Mouse (Mus musculus): ENCODE measurements around the gene Afmid. TPM values are rescaled to one million over a fixed set of nuclear protein-coding genes. Genes with fewer than 3 reads are reported as not detected.
A peak's percentile ranks its signal among the peaks of the same experiment; 100 is the strongest.
"Not testable (repeated sequence)": the region's sequence is repeated elsewhere in the genome, so short reads cannot be mapped to it uniquely, and the experiment has no call there.

The Afmid gene
- total RNA-seq, 2 experiments from 2014 or later = 15.3 to 15.5 TPM

DNA sequence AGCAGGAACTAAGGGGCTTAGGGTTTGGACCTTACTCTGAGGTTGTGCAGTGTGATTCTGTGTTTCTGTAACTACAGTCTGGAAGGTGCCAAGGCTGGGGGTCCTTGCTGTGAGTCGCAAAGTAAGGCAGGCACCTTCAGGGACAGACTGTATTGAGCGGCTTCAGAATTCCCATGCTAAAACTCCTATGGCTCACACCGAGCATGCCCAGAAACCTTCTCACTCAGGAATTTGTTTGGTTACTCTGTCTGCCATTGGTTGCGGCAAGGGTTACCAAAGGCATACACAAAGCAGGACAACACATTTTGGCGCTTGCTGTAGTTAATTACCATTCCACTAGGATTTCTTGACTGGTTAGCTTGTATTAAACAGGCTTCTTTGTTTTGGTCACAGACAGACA, 440 bp downstream of the Afmid start:
- no peak for DNase-seq

DNA sequence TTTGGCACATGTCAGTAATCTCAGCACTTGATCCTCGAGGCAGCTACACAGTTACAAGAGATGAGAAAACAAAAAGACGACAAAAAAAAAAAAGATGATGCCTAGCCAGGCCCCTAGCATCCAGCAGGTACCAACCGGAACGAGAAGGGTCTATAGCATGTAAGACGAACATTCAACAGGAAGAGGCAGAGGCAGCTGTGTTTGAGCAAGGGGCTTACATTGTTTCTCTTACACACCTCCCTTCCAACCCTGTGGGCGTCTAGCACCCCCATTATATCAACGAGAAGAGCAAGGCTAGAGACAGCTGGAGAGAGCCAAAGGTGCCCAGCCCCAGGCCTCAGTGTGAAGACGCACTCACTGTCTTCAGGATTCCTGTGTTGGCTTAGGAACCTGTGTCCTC, 1.2 kb downstream of the Afmid start:
- no peak for DNase-seq

DNA sequence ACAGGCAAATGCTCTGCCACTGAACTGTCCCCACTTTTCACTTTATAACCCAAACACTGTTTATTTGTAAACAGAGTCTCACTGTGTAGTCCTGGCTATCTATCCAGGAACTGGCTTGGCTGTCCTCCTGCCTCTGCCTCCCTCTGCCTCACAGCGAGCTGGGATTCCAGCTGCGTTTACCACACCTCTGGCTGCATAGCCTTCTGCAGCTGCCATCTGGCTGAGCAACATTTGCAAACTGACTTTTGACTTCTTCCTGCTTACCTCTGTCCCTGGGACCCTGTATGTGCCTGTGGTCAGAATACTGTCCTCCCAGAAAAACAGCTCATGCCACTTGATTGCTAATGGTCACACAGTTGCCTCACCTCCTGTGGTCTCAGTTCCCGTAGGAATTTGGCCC, 1.7 kb downstream of the Afmid start:
- no peak for DNase-seq

DNA sequence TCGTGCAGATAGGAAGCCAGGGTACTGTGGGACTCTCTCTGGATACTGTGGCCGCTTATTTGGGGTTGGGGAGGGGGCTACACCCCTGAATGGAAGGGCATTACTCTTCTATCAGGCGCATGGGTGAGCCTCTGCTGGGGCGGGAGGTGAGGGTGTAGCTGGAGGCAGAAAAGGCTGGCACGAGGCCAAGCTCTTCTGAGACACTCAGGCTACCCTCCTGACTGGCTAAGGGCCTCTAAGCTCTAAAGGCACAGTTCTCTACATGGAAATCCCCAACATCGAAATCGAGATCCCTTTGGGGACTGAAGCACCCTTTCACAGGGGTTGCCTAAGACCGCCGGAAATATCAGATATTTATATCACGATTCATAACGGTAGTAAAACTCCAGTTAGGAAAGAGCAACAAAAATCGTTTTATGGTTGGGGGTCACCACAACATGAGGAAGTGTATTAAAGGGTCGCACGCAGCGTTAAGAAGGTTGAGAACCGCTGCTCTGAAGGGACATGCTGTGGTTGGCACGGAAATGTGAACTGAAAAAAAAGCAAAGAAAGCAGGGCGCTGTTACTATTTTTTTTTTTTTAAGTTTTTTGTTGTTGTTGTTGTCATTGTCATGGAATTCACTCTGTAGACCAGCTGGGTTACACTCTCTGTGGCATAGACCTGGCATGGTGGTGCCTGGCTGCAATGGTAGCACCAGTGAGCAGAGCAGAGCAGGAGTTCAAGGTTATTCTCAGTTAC, 2.6 kb downstream of the Afmid start:
- peak; percentile 62 for DNase-seq

DNA sequence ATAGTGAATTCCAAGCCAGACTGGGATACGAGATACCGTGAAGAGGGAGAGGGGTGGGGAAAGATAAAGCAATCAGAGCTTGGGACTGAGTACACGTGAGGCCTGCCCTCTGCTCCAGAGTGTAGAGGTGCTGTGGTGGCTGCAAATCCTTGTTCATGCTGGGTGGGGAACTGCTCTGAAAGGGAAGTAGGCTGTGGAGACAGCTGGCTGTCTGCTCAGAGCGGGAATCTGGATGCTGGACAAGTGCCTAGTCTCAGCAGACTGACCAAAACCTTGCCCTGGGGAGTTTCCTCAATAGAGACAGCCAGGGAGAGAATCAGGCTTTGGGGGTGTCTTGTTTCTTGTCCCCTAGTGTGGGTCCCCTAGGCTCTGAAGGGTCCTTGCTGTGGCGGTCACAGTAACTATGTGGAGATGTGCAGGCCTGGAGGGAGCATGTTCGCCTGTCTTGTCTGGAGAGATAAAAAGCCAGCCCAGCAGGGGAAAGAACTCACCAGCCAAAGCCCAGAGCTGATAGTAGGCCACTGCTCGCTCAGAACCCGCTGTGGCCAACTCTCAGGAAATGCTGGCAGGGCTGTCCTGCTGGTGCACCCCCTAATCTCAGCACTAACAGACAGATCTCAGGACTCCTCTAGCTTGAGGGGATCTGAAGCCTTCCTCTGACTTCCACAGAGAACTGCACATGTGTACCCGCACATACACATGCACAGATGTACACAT, 3.3 kb downstream of the Afmid start:
- DNase-seq = peak; percentile 69

DNA sequence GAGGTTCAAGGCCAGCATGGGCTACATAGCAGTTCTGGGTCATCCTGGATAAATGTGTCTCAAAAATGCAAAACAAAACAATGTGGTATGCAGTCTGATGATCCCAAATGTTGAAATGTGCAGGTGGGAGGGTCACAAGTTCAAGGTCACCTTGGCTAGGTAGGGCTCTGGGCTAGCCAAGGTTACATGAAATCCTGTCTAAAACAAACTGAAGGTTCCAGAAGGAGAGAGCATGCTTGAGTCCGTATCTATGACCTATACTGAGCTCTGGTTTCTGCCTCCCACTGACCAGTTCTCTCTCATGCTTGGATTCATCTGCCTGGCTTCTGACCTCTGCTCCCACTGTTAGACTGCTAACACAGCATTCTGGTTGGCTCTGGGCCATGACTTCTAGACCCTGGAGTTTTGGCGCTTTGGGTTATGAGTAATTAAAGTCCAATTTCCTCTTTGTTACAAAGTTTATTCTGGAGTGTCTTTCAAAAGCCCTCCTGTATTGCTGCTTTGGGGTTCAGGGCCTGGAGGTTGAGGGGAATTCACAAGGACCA, 4.0 kb downstream of the Afmid start:
- peak; percentile 56 for DNase-seq

DNA sequence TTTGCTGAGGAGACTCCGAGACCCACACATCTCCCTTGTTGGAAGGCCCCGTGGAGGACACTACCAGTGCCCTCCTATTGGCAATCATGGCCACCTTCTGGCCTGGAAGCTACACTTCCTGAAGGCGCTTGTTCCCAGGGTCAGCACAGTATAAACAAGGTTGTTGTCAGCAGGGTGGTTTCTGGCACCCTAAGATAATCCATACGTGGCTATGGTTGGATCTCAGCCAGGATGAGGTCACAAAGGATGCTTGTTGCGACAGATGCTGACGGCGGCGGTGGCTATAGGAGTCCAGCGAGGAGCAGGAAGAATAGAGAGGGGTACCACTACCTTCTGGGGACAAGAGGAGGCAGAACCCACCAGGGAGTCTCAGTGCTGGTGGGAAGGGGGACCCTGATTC, 4.7 kb downstream of the Afmid start:
- DNase-seq = no peak

DNA sequence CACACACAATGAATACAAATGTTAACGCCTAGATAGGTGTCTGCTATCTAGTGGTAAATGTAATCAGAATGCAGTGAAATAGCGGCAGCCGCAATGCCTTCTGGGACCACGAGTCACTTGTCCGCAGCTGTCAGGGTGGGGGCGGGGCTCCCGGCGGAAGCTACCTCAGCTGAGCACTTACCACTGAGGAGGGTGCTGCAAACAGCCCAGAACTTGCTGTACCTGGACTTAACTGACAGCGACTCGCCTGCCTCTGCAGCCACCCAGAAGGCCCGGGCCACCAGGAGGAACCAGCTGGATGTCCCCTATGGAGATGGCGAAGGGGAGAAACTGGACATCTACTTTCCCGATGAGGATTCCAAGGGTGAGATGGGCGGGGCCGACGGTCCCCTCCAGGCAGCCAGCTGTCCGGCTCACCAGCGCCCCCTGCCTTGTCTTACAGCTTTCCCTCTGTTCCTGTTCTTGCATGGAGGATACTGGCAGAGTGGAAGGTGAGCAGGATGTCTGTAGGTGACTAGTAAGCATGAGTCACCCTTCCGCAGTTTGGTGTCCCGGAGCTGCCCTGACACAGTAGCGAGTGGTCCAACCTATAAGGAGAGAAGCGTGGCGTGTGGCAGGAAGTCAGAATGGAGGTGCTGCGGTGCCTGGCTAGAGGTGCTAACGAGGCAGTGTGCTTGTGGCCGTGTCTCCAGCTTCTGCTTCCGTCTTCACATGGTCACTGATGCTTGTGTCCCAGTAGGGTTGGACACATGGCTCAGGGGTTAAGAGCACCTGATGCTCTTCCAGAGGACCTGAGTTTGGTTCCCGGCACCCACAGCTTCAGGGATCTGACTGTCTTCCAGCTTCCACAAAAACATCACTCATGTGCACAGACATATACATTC, 6.6 kb downstream of the Afmid start:
- peak; percentile 83 for DNase-seq

DNA sequence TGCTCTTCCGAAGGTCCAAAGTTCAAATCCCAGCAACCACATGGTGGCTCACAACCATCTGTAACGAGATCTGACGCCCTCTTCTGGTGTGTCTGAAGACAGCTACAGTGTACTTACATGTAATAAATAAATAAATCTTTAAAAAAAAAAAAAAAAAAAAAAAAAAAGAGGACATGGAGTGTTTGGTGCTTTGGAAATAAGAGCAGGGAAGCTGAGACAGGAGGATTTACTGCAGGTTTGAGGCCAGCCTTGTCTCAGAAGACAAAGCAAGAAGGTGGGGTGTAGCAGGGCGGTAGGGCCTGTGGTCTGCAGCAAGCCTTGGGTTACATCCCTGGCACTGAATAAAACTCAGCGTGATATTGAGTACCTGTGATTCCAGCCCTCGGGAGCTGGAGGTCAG, 7.8 kb downstream of the Afmid start:
- DNase-seq = not testable (repeated sequence)

DNA sequence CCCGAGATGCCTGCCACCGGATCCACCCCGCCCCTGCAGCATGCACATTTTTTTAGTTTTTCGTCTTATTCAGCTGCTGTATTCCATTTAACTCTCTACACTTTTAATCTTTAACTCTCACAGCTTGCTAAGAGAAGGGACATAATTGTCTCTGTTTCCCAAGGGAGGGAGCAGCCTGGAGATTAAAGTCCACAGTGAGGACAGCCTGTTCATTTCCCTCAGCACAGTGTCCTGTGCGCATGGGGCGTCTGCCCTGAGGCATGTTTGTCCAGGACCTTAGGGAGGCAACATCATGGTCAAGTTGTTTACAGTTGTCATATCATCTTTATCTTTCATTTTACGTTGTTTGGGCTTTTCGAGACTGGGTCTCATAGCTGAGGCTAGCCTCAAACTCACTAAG, 8.4 kb downstream of the Afmid start:
- no peak for DNase-seq

DNA sequence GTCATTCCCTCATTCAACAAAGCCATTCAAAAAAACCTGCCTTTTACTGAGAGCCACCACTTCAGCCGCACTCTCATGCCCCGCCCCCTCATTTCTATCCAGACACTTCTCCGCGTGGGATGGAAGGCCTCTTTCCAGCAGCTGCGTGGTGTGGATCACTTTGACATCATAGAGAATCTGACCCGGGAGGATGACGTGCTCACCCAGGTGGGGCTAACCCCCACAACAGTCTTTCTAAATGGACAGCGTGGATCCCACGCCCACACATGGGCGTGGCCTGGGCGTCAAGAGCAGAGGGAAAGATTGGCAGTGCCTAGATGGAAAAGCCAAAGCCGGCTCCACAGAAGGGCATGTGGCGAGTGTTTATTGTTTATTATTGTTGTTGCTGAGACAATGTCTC, 10.6 kb downstream of the Afmid start:
- DNase-seq = no peak

DNA sequence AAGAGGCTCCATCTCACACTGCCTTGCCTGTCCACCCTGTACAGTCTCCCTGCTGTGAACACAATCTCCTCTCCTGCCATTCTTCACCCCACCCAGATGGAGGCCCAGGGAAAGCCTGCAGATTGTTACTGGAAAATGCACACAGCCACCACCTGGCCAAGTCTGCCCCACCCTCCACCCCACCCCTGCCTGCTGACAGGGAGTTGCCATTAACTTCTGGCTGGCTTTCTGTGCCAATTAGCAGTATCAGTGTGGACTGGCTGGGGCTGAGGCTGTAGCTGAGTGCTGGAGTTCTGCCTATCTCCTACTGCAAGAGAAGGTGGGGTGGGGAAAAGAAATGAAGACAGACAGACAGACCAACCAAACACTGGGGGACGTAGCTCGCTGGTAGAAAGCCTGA, 12.8 kb downstream of the Afmid start:
- DNase-seq = peak; percentile 62

DNA sequence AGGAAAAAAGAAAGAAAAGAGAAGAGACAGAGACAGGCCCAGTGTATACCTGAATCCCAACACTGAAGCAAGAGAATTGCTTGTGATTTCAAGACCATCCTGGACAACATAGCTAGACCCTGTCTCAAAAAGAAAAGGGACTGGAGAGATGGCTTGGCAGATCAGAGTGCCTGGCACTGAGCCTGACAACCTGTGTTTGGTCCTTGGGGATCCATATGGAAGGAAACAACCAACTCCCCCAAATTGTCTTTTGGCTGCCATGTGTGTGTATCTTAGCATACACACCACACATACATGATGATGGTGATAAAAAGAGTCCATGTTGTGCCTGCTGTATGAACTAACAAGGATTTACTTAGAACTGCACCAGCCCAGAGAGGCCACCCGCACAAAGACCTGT, 13.3 kb downstream of the Afmid start:
- no peak for DNase-seq

DNA sequence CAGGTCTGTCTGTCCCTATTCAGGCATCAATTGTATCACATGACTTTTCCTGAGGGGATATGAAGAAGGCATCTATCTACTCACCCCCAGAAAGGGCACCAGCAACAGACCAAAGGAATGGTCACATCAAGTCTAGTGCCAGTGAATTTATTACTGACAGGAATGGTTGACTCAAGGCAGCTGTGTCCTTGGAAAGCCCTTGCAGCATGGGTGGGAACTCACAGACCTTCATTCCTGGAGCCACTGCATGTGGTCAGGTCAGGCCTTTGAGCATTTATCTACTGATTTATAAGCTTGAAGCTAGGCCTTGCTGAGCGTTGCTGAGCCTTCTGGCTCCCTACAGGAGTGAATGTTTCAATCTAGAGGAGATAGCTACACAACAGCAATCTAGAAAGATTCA, 15.2 kb downstream of the Afmid start:
- DNase-seq = no peak

DNA sequence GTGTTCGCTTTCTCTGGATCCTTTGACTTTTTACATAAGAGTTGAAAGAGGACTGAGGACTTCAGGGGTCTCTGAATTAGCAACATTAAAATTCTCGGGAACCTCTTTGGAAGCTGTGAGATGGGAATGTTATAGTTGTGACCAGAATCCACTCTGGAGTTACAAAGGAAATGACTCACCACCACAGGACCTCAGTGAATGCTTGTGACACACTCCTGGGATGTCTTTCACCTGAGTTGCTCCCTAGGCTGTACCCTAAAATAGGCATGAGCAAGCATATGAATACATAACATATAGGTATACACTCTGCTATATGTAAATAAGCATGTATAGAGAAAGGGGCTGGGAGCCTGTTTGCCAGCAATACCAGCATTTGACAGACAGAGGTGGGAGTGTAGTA, 17.7 kb downstream of the Afmid start:
- DNase-seq = no peak

DNA sequence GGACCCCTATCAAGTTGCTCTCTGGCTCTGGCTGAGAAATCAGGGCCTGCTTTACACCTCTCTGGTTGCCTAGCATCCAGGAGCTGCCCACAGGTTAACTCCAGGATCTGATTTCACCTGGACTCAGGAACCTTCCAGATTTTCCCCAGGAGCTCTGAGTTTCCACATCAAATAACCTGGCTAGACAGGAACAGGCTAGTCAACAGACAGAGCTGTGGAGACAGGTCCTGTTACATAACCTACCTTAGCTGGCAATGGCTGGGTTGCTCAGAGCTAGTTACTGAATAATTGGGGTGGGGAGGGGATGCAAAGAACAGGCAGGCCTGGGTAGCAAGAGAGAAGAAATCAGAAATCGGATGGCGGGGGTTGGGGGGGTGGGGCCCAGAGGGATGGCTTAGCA, 19.3 kb downstream of the Afmid start:
- DNase-seq = no peak

DNA sequence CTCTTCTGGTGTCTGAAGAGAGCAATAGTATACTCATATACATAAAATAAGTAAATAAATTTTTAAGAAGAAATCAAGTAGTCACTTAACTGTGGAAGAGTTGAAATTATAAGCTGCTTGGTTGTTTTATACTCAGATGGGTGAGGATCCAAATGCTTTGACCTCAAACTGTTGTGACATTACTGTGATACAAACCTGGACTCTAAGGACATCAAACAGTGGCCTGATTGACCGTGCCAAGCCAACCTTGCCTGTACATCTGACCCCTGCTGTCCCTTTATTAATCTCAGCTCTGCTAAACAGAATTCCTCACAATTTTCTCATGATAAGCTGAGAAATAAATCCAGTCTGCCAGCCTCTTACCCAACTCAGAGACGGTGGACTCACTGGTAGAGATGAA, 19.9 kb downstream of the Afmid start:
- DNase-seq = no peak

DNA sequence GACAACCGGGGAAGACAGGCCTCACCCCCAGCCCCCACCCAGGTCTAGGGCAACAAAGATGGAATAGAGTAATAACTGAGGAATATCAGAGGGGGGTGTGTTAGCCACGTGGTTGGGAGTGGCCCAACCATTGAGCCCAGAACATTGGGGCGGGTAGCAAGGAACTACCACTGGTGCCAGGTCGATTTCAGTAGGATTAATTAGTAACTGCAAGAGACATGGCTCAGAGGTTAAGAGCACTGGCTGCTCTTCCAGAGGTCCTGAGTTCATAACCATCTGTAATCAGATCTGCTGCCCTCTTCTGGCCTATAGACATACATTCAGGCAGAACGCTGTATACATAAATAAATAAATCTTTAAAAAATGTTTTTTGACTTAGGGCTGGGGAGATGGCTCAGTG, 20.9 kb downstream of the Afmid start:
- DNase-seq = no peak

DNA sequence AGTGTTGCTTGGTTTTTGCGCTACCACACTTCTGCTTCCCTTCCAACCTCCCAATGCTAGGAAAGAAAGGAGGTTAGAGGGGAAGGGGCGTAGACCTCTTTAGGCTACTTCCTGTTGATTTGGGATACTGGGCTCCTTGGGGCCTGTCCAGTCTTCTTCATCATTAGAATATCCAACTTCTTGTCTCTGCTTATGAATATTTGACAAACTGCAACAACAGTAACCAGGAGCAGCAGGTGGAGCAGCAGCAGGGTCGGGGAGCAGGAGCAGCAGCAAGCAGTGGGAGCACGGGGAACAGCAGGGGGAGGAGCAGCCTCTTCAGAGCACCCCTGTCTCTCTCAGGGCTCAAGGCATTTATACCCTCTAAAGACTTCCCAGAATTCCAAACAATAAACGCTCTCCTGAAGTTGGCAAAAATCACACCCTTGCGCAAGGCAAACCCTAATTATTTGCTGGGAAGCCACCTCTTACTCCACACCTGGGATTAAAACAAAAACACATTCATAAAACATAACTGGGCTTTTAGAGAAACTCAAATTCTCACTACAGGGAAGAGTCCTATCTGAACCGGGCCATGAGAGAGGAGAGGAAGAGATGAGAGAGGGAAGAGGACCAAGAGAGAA, 22.0 kb downstream of the Afmid start:
- DNase-seq = no peak

DNA sequence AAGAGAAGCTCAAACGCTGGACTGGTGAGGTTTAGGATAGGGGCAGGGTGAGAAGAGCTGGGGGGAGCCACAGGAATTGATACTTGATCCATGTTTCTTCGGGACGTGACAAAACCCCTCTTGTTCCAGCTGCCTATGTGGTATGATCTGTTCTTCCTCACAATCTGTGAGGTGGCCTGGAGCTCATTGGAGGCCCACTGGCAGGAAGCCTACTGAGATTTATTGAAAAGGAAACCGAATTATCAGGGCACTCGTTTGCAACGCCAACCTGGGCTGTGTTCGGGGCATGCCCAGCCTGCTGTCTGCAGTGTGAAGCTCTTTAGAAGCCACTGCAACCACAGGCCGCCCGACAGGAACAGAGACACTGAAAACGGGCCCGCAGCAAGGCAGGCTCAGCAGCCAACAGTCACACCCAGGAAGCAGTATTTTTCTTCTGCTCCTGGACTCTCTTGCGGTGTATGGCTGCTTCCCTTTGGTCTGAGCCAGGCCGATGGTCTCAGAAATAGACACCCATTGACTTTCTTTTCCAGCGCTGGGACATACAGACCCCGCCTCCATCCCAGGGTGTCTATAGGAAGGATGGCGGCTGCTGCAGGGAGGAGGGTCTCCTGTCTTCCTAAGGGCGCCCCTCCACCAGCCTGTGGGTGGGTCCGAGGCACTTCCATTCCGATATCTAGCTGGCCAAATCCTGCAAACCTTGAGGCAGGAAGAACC, 22.7 kb downstream of the Afmid start:
- no peak for DNase-seq

DNA sequence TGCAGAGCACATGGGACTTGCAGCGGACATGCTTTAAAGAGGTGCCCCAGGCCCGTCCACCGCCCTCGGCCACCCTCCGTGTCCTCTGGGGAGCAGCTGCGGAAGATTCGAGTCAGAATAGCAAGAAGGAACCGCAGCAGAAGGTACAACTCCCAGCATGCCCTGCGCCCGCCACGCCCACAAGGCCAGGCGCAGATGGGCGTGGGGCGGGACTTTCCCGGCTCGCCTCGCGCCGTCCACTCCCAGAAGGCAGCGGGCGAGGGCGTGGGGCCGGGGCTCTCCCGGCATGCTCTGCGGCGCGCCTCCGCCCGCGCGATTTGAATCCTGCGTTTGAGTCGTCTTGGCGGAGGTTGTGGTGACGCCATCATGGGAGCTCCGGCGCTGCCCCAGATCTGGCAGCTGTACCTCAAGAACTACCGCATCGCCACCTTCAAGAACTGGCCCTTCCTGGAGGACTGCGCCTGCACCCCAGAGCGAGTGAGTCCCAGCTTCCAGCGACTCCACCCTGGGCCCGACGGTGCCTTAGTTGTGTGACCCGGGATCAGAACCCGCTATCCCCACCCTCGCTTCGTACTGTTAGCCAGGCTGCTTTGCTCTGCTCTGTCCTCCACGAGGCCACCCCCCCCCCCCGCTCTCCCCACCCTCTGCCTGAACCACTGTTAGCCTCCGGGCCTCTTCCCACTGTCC, 23.4 kb downstream of the Afmid start, which contains the start of gene Birc5:
Gene Birc5, plus strand, starts transcription at position 267 of the 687 bp plus-strand sequence.
- DNase-seq = peak; percentile 97

All from heart, postnatal 4 days (tissue).